Mouse (Mus musculus) cortical plate, adult 2 months (tissue): ENCODE measurements around the gene 4932438H23Rik.

Source experiments
- CTCF ChIP-seq: fragments of 200-500 bp; IDR thresholded peaks from 2 replicates; pipeline ENCODE4 v1.5.1; 2011; ENCODE audit warnings: mild to moderate bottlenecking, control low read depth, low read length; ENCODE audit not compliant: insufficient read depth; ENCODE audit errors: extremely low read depth
- POLR2A ChIP-seq: fragments of 200-500 bp; IDR thresholded peaks from 2 replicates; pipeline ENCODE4 v1.6.1; 2011; ENCODE audit warnings: mild to moderate bottlenecking, low read length, control low read depth; ENCODE audit not compliant: insufficient read depth; ENCODE audit errors: extremely low read depth

DNA sequence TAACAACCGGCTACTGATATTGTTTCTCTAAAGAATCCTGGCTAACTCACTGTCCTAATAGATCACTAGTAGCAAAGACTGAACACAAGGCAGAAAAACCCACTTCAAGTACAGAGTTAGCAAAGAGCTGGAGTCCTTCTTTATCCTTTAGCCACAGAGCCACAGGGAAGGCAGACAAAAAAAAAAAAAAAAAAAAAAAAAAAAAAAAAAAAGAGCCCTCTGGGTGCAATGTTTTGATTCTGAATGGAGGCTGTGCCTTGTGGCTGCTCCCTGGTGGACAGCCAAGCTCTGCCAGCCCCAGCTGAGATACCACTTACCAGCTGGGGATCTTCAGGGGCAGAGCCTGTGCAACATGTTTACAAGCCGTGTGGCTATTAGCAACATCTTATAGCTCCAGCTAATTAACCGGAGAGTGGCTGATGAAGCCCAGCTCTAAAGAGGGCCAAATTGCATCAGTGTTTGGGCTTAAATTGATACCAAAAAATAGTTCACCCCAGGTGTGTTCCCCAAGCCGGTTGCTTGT lies 2.1 kb upstream of the 4932438H23Rik start:
- no peak for TF ChIP-seq CTCF
- TF ChIP-seq POLR2A: no peak
